7 mouse cellular contexts compared by ENCODE assay signal in genomic region chr11:98587684-98588546, GRCm38 (mm10). TPM values are rescaled to one million over a fixed set of nuclear protein-coding genes. Genes with fewer than 3 reads are reported as not detected.
DNase-seq lines count a peak whose midpoint lies in the region; ATAC-seq lines count a peak whose summit lies in the region.

No protein-coding gene starts in this region.

- no peaks in the 10 kb centered on the region; the same call in 1 of the 2 replicates for H3K36me3 ChIP-seq in intestine, embryonic 16.5 days (ENCODE audit: control insufficient read depth, insufficient read depth, low read length)

- H3K27ac ChIP-seq in intestine, embryonic 16.5 days (ENCODE audit: low read length): peak overlapping the region; percentile 91

- peak overlapping the region; percentile 94 for H3K9ac ChIP-seq in intestine, embryonic 16.5 days (ENCODE audit: low read depth, low read length)

- H3K9me3 ChIP-seq in intestine, embryonic 16.5 days (ENCODE audit: control insufficient read depth, low read length): no peaks in the 10 kb centered on the region

- H3K4me2 ChIP-seq in intestine, embryonic 16.5 days (ENCODE audit: low read depth, low read length): peak overlapping the region; percentile 85

- DNase-seq in adrenal gland, adult 8-10 months: peak; percentile 88
- DNase-seq in embryo, embryonic 11.5 days (ENCODE audit: low read depth, low spot score): peak; percentile 47
- DNase-seq in left cerebral cortex, postnatal 25 days (ENCODE audit: low spot score in 2 of 2): peak; percentile 46 to 70
- DNase-seq in right cerebral cortex, postnatal 4 days: peak; percentile 38

- peak overlapping the region; percentile 96 for H3K4me3 ChIP-seq in intestine, embryonic 16.5 days (ENCODE audit: low read length)

- WGBS in intestine, embryonic 16.5 days: 5% methylated on average over 20 of the region's 20 CpGs

- H3K4me1 ChIP-seq in intestine, embryonic 16.5 days (ENCODE audit: control insufficient read depth, insufficient read depth, low read length): peaks cover 39% of the 10 kb centered on the region

- ATAC-seq in granulocyte monocyte progenitor cell, adult 5-6 weeks (replicated peaks; ENCODE audit: poor library complexity, severe bottlenecking): peak; percentile 60
- ATAC-seq in intestine, embryonic 16.5 days: peak; percentile 78
- peak; percentile 79 for ATAC-seq in megakaryocyte-erythroid progenitor cell, adult 5-6 weeks (replicated peaks; ENCODE audit: low FRiP score, low TSS enrichment, poor library complexity, severe bottlenecking)

- H3K27me3 ChIP-seq in intestine, embryonic 16.5 days (replicated peaks; ENCODE audit: control insufficient read depth, insufficient read depth, low read length): no peaks in the 10 kb centered on the region

- intact Hi-C loops in left cerebral cortex, postnatal 25 days (cut with DNase I): loop anchor here (2.0 kb wide), 1 partner anchor 37 kb away; the partner anchor contains the start of gene Zpbp2

RNA-seq across cellular contexts. Expression of gene Ormdl3, which starts 0.7 kb away (rescaled TPM):
- total RNA-seq in adrenal gland, adult 8-10 months (2022): 100 to 1,000 TPM; 102 to 147 (median 129) TPM
- total RNA-seq in granulocyte monocyte progenitor cell, adult 5-6 weeks (2014; fragmentation: Nextera tagmentation): 5.9 and 7.3 TPM in 2 replicates
- total RNA-seq in granulocyte monocyte progenitor cell, adult 5-6 weeks (2017): 7.7 and 8.6 TPM in 2 replicates
- polyA plus RNA-seq in intestine, embryonic 16.5 days (2015; fragmentation: Nextera tagmentation; extraction: Ambion mirVana): 62.9 and 65.2 TPM in 2 replicates
- 10 to 100 TPM; 48.9 TPM for total RNA-seq in left cerebral cortex, postnatal 25 days (2021)
- 28.3 and 38.6 TPM in 2 replicates for total RNA-seq in megakaryocyte-erythroid progenitor cell, adult 5-6 weeks (2014; fragmentation: Nextera tagmentation)
- total RNA-seq in megakaryocyte-erythroid progenitor cell, adult 5-6 weeks (2017): 20.7 and 21.7 TPM in 2 replicates

RNA-seq across cellular contexts. Expression of gene Lrrc3c, which starts 10.2 kb away (rescaled TPM):
- total RNA-seq in adrenal gland, adult 8-10 months (2022): not detected
- not detected in 2 replicates for total RNA-seq in granulocyte monocyte progenitor cell, adult 5-6 weeks (2014; fragmentation: Nextera tagmentation)
- total RNA-seq in granulocyte monocyte progenitor cell, adult 5-6 weeks (2017): not detected in 2 replicates
- not detected in 2 replicates for polyA plus RNA-seq in intestine, embryonic 16.5 days (2015; fragmentation: Nextera tagmentation; extraction: Ambion mirVana)
- total RNA-seq in left cerebral cortex, postnatal 25 days (2021): not detected
- not detected in 2 replicates for total RNA-seq in megakaryocyte-erythroid progenitor cell, adult 5-6 weeks (2014; fragmentation: Nextera tagmentation)
- total RNA-seq in megakaryocyte-erythroid progenitor cell, adult 5-6 weeks (2017): not detected in 2 replicates

RNA-seq across cellular contexts. Expression of gene Zpbp2, which starts 37.0 kb away (rescaled TPM):
- 1 to 10 TPM in 1 of 4 experiments, under 1 TPM in 2, not detected in 1; 0.51 to 1.1 (median 0.74) TPM for total RNA-seq in adrenal gland, adult 8-10 months (2022)
- total RNA-seq in granulocyte monocyte progenitor cell, adult 5-6 weeks (2014; fragmentation: Nextera tagmentation): 1.6 TPM in 1 of 2 replicates, not detected in the other
- not detected in 2 replicates for total RNA-seq in granulocyte monocyte progenitor cell, adult 5-6 weeks (2017)
- 0.92 and 1.0 TPM in 2 replicates for polyA plus RNA-seq in intestine, embryonic 16.5 days (2015; fragmentation: Nextera tagmentation; extraction: Ambion mirVana)
- not detected for total RNA-seq in left cerebral cortex, postnatal 25 days (2021)
- 5.0 TPM in 1 of 2 replicates, not detected in the other for total RNA-seq in megakaryocyte-erythroid progenitor cell, adult 5-6 weeks (2014; fragmentation: Nextera tagmentation)
- 0.99 TPM in 1 of 2 replicates, not detected in the other for total RNA-seq in megakaryocyte-erythroid progenitor cell, adult 5-6 weeks (2017)

RNA-seq across cellular contexts. Expression of gene Gm12355, which starts 37.5 kb away (rescaled TPM):
- total RNA-seq in adrenal gland, adult 8-10 months (2022): 10 to 100 TPM; 12.6 to 16.2 (median 14.5) TPM
- 1.6 and 1.8 TPM in 2 replicates for total RNA-seq in granulocyte monocyte progenitor cell, adult 5-6 weeks (2014; fragmentation: Nextera tagmentation)
- 4.8 and 9.5 TPM in 2 replicates for total RNA-seq in granulocyte monocyte progenitor cell, adult 5-6 weeks (2017)
- polyA plus RNA-seq in intestine, embryonic 16.5 days (2015; fragmentation: Nextera tagmentation; extraction: Ambion mirVana): 0.33 and 0.57 TPM in 2 replicates
- 10 to 100 TPM; 11.6 to 14.0 TPM for total RNA-seq in left cerebral cortex, postnatal 25 days (2021)
- total RNA-seq in megakaryocyte-erythroid progenitor cell, adult 5-6 weeks (2014; fragmentation: Nextera tagmentation): 1.1 TPM in 1 of 2 replicates, not detected in the other
- 1.4 and 3.9 TPM in 2 replicates for total RNA-seq in megakaryocyte-erythroid progenitor cell, adult 5-6 weeks (2017)

RNA-seq across cellular contexts. Expression of gene Gsdma3, which starts 38.2 kb away (rescaled TPM):
- 10 to 100 TPM in 1 of 4 experiments, 1 to 10 TPM in 3; 1.5 to 14.3 (median 4.9) TPM for total RNA-seq in adrenal gland, adult 8-10 months (2022)
- total RNA-seq in granulocyte monocyte progenitor cell, adult 5-6 weeks (2014; fragmentation: Nextera tagmentation): not detected in 2 replicates
- total RNA-seq in granulocyte monocyte progenitor cell, adult 5-6 weeks (2017): not detected in 2 replicates
- not detected in 2 replicates for polyA plus RNA-seq in intestine, embryonic 16.5 days (2015; fragmentation: Nextera tagmentation; extraction: Ambion mirVana)
- total RNA-seq in left cerebral cortex, postnatal 25 days (2021): not detected
- not detected in 2 replicates for total RNA-seq in megakaryocyte-erythroid progenitor cell, adult 5-6 weeks (2014; fragmentation: Nextera tagmentation)
- not detected in 2 replicates for total RNA-seq in megakaryocyte-erythroid progenitor cell, adult 5-6 weeks (2017)

Comparison
In these comparisons a context has a peak if more than half of its experiments do, and no peak if none do; other contexts are left out.
1. Peak in every context shown above with its lines: DNase-seq, ATAC-seq, H3K4me3 ChIP-seq and H3K27ac ChIP-seq.
2. DNase-seq: peak in every context shown above with its lines; median percentile 88 in adrenal gland, adult 8-10 months; 58 in left cerebral cortex, postnatal 25 days; 47 in embryo, embryonic 11.5 days; 38 in right cerebral cortex, postnatal 4 days.